Mouse (Mus musculus): ENCODE measurements around the gene BC035947. TPM values are rescaled to one million over a fixed set of nuclear protein-coding genes. Genes with fewer than 3 reads are reported as not detected.

Gene BC035947
- polyA plus RNA-seq, 1 experiment from 2014 or later, result not detected

Other genes starting within 250 kb of the BC035947 start
- 0.13 and 0.32 TPM in 2 replicates for gene Sgpp2, start 201.8 kb downstream of the BC035947 start, polyA plus RNA-seq (2016; fragmentation: Nextera tagmentation; extraction: Ambion mirVana)
- 159 and 160 TPM in 2 replicates for gene Farsb, start 23.3 kb downstream of the BC035947 start, polyA plus RNA-seq (2016; fragmentation: Nextera tagmentation; extraction: Ambion mirVana)
- not detected in 2 replicates for gene Mogat1, start 1.2 kb downstream of the BC035947 start, polyA plus RNA-seq (2016; fragmentation: Nextera tagmentation; extraction: Ambion mirVana)
- 29.8 and 30.5 TPM in 2 replicates for gene Acsl3, start 145.7 kb upstream of the BC035947 start, polyA plus RNA-seq (2016; fragmentation: Nextera tagmentation; extraction: Ambion mirVana)
- 1.1 and 1.7 TPM in 2 replicates for gene Utp14b, start 145.9 kb upstream of the BC035947 start, polyA plus RNA-seq (2016; fragmentation: Nextera tagmentation; extraction: Ambion mirVana)

All from liver, embryonic 12.5 days (tissue).